21 mouse cellular contexts compared by ENCODE assay signal in genomic region chr2:163857233-163857632, GRCm38 (mm10). TPM values are rescaled to one million over a fixed set of nuclear protein-coding genes. Genes with fewer than 3 reads are reported as not detected.
DNase-seq lines count a peak whose midpoint lies in the region; ATAC-seq and TF ChIP-seq lines count a peak whose summit lies in the region.
"Had no signal": no experiment of that assay in that cellular context is flagged by ENCODE, and none has a peak within 500 bp of the region (broad histone marks: within the 10 kb centered on the region; RNA-seq: fewer than 3 reads in every experiment).

No protein-coding gene starts in this region.

- no peak overlapping the region for H3K4me3 ChIP-seq in gastrocnemius, adult 2 months
- H3K4me3 ChIP-seq in kidney, postnatal 0 days (replicated peaks; ENCODE audit: low read depth, low read length), result no peak overlapping the region
- H3K4me3 ChIP-seq in midbrain, postnatal 0 days (ENCODE audit: low read depth, low read length), result no peak overlapping the region
- H3K4me3 ChIP-seq in midbrain, embryonic 15.5 days, result no peak overlapping the region

- 77% methylated on average over 6 of the region's 6 CpGs for WGBS in kidney, postnatal 0 days
- WGBS in midbrain, postnatal 0 days, result 76% methylated on average over 6 of the region's 6 CpGs
- 71% methylated on average over 6 of the region's 6 CpGs for WGBS in midbrain, embryonic 15.5 days

- no peak for TF ChIP-seq CTCF in gastrocnemius, adult 2 months (IDR thresholded peaks at IDR 0.05)
- no peak for TF ChIP-seq CTCF in kidney, postnatal 0 days (IDR thresholded peaks at IDR 0.05; ENCODE audit: low read depth)
- no peak for TF ChIP-seq CTCF in midbrain, postnatal 0 days (IDR thresholded peaks at IDR 0.05)

- no peaks in the 10 kb centered on the region for H3K9me3 ChIP-seq in kidney, postnatal 0 days (replicated peaks; ENCODE audit: low read length)
- no peaks in the 10 kb centered on the region for H3K9me3 ChIP-seq in midbrain, postnatal 0 days (ENCODE audit: low read length)
- H3K9me3 ChIP-seq in midbrain, embryonic 15.5 days, result no peaks in the 10 kb centered on the region
- H3K9me3 ChIP-seq: heart, embryonic 10.5 days had no signal

- intact Hi-C loops in gastrocnemius, adult 2 months (cut with DNase I), result loop anchor here (5.0 kb wide), 1 partner anchor 110 kb away; no protein-coding TSS in a partner anchor

- H3K27me3 ChIP-seq in kidney, postnatal 0 days (ENCODE audit: insufficient read depth, low read length), result peaks cover 33% of the 10 kb centered on the region
- peaks cover 55% of the 10 kb centered on the region for H3K27me3 ChIP-seq in midbrain, postnatal 0 days (ENCODE audit: insufficient read depth, low read length)
- peaks cover 59% of the 10 kb centered on the region for H3K27me3 ChIP-seq in midbrain, embryonic 15.5 days (replicated peaks)

- no peaks in the 10 kb centered on the region for H3K36me3 ChIP-seq in kidney, postnatal 0 days (ENCODE audit: insufficient read depth, low read length)
- H3K36me3 ChIP-seq in midbrain, postnatal 0 days (ENCODE audit: insufficient read depth, low read length), result no peaks in the 10 kb centered on the region
- H3K36me3 ChIP-seq in midbrain, embryonic 15.5 days (replicated peaks), result no peaks in the 10 kb centered on the region
- H3K36me3 ChIP-seq: heart, embryonic 10.5 days had no signal

- H3K4me1 ChIP-seq in kidney, postnatal 0 days (replicated peaks; ENCODE audit: insufficient read depth, low read length), result peaks cover 4% of the 10 kb centered on the region; the same call in 1 of the 2 replicates
- 0 out of 2 replicates have a peak, but pooled peaks cover 3% of the 10 kb centered on the region for H3K4me1 ChIP-seq in midbrain, postnatal 0 days (ENCODE audit: insufficient read depth, low read length)
- peaks cover 13% of the 10 kb centered on the region; the same call in 1 of the 2 replicates for H3K4me1 ChIP-seq in midbrain, embryonic 15.5 days

- peak; percentile 9 for DNase-seq in gastrocnemius, adult 2 months
- DNase-seq in gastrocnemius, postnatal 25 days, result no peak
- DNase-seq in kidney, postnatal 0 days (ENCODE audit: low spot score), result no peak
- DNase-seq in kidney, postnatal 10 days, result no peak
- DNase-seq in midbrain, postnatal 0 days (ENCODE audit: low spot score), result no peak
- no peak for DNase-seq in layer of hippocampus, postnatal 10 days (ENCODE audit: low spot score in 2 of 2)
- no peak for DNase-seq in cerebellum, postnatal 14 days
- DNase-seq: cerebellum, adult 9-10 months; heart, postnatal 4 days; kidney, postnatal 14 days; layer of hippocampus, adult 9-11 months; thymus, postnatal 14 days had no signal

- ATAC-seq in kidney, postnatal 0 days (replicated peaks; ENCODE audit: low FRiP score, low read depth), result peak; percentile 69; the same call in 1 of the 2 replicates
- peak; percentile 59; the same call in 1 of the 2 replicates for ATAC-seq in midbrain, postnatal 0 days (ENCODE audit: low FRiP score)
- ATAC-seq in midbrain, embryonic 15.5 days (replicated peaks), result no peak

- H3K4me2 ChIP-seq in kidney, postnatal 0 days (ENCODE audit: low read length), result no peak overlapping the region
- no peak overlapping the region for H3K4me2 ChIP-seq in midbrain, postnatal 0 days (ENCODE audit: low read depth, low read length, poor library complexity, severe bottlenecking)
- H3K4me2 ChIP-seq in midbrain, embryonic 15.5 days, result no peak overlapping the region
- H3K4me2 ChIP-seq: midbrain, embryonic 11.5 days had no signal

- no peak overlapping the region for H3K9ac ChIP-seq in kidney, postnatal 0 days (ENCODE audit: low read depth, low read length)
- no peak overlapping the region for H3K9ac ChIP-seq in midbrain, postnatal 0 days (replicated peaks; ENCODE audit: low read length, poor library complexity, severe bottlenecking)
- H3K9ac ChIP-seq in midbrain, embryonic 15.5 days, result no peak overlapping the region

- H3K27ac ChIP-seq in gastrocnemius, adult 2 months, result no peak overlapping the region
- no peak overlapping the region for H3K27ac ChIP-seq in kidney, postnatal 0 days
- no peak overlapping the region for H3K27ac ChIP-seq in midbrain, postnatal 0 days (ENCODE audit: low read depth, low read length)
- no peak overlapping the region for H3K27ac ChIP-seq in midbrain, embryonic 15.5 days
- H3K27ac ChIP-seq: heart, embryonic 10.5 days had no signal

RNA-seq across cellular contexts. Expression of gene Kcnk15, which starts 3.8 kb away (rescaled TPM):
- not detected for total RNA-seq in gastrocnemius, adult 2 months (2021)
- not detected for total RNA-seq in gastrocnemius, postnatal 25 days (2021)
- polyA plus RNA-seq in kidney, postnatal 0 days (2015; fragmentation: Nextera tagmentation; extraction: Ambion mirVana), result not detected in 2 replicates
- 0.11 TPM in 1 of 2 replicates, not detected in the other for total RNA-seq in midbrain, postnatal 0 days (2014; rRNA removed)
- polyA plus RNA-seq in midbrain, postnatal 0 days (2015; fragmentation: Nextera tagmentation; extraction: Ambion mirVana), result 0.12 and 0.25 TPM in 2 replicates
- polyA plus RNA-seq in midbrain, embryonic 15.5 days (2015; fragmentation: Nextera tagmentation; extraction: Ambion mirVana), result 0.22 TPM in 1 of 2 replicates, not detected in the other
- total RNA-seq in layer of hippocampus, postnatal 10 days (2021), result not detected
- total RNA-seq: gastrocnemius, postnatal 4 days; heart, postnatal 4 days; left cerebral cortex, postnatal 10 days; MEL had no signal
- polyA plus RNA-seq: forebrain, embryonic 14.5 days; heart, embryonic 10.5 days; intestine, embryonic 16.5 days; limb, embryonic 14.5 days; midbrain, embryonic 11.5 days had no signal

RNA-seq across cellular contexts. Expression of gene Ccn5, which starts 36.6 kb away (rescaled TPM):
- total RNA-seq in gastrocnemius, adult 2 months (2021), result 1 to 10 TPM in 1 of 2 experiments, under 1 TPM in 1; 0.87 to 1.8 TPM
- total RNA-seq in gastrocnemius, postnatal 25 days (2021), result 1 to 10 TPM in 1 of 2 experiments, under 1 TPM in 1; 0.20 to 1.3 TPM
- polyA plus RNA-seq in kidney, postnatal 0 days (2015; fragmentation: Nextera tagmentation; extraction: Ambion mirVana), result 0.17 and 0.28 TPM in 2 replicates
- 0.19 and 0.22 TPM in 2 replicates for total RNA-seq in midbrain, postnatal 0 days (2014; rRNA removed)
- polyA plus RNA-seq in midbrain, postnatal 0 days (2015; fragmentation: Nextera tagmentation; extraction: Ambion mirVana), result 0.32 and 0.69 TPM in 2 replicates
- polyA plus RNA-seq in midbrain, embryonic 15.5 days (2015; fragmentation: Nextera tagmentation; extraction: Ambion mirVana), result 0.28 and 0.68 TPM in 2 replicates
- under 1 TPM in 1 of 2 experiments, not detected in 1; 0.27 TPM for total RNA-seq in layer of hippocampus, postnatal 10 days (2021)
- total RNA-seq: MEL had no signal
